Mouse (Mus musculus) inflammation-experienced regulatory T-cells, adult 6 months (primary cell): ENCODE measurements around the gene Pip5k1c. TPM values are rescaled to one million over a fixed set of nuclear protein-coding genes. Genes with fewer than 3 reads are reported as not detected.

Experiments used
- ATAC-seq: one replicate; pipeline ENCODE4 v1.8.0; 2017
- polyA plus RNA-seq, 3 experiments: library from polyadenylated mRNA; unstranded; fragments of 100-300 nt; shearing (Covaris generic); gene quantifications; one replicate each; pipeline ENCODE4 v1.2.1; 2017

Pip5k1c gene
- polyA plus RNA-seq, 3 experiments from 2014 or later: 10.7 to 15.9 (median 14.4) TPM

DNA sequence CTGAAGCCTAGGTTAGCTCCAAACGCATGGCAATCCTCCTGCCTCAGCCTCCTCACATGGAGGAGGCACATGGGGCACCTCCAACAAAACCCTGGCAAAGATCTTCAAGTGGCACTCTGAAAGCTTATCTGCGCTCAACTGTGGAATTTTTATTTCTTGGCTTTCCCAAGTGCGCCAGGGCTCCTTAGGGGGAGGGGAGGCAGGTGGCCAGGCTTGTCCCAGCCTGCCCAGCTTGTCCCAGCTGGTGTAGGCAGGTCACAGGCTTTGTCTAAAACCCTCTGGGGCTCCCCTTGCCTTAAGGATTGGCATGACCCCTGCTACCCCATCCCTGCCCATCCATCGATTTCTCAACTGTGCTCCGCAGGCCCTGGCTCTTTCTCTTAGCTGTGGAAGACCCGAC lies 8.6 kb upstream of the Pip5k1c start:
- no peak for ATAC-seq

DNA sequence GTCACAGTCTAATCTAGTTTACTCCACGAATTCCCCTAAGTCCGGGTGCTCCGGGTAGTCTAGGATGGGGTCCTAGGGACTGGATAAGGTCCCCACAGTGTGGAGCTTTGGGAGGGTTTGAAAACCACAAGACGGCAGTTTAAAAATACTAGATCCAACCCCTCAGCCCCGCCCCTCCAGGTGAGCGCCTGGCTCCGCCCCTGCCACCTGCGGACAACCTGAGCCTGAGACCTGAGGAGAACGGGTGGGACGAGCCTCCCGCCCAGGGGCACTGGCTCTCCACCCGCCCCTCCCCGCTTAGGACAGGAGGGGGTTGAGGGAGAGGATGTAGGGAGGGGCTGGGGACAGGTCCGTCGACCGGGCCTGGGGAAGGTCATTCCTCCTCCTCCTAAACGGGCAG lies 8.0 kb upstream of the Pip5k1c start:
- no peak for ATAC-seq

DNA sequence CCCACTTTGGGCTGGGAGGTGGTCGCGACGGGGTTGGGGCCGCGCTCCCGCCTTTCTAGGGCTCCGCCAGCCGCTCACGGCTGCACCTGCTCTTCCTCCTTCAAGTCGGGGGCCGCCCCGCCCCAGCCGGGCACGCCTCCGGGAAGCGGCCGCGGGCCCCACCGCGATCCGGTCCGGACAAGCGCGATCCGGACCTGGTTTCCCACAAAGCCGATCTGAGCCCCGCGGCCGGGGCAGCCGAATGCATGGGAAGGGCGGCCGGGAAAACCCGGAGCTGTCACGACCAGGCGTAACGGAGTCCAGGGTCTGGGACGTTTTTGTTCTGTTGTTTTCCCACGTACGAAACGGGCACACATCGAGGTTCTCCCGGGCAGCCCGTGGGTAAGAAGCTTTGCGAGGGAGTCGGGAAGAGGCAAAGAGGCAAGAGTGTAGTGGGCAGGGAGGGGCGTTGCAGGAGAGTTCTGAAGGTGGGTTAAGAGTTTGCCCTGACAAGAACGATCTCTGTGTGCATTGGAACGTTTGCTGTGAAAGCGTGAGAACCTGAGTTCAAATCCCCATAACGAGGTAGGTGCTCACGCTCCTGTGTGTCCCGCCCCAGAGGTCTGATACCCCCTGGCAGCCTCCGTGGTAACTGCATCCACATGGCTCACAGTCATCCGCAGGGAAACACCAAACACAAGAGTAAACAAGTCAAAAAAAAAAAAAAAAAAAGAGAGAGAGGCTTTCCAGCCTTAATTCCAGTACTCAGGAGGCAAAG lies 6.9 kb upstream of the Pip5k1c start:
- ATAC-seq: peak; percentile 93

DNA sequence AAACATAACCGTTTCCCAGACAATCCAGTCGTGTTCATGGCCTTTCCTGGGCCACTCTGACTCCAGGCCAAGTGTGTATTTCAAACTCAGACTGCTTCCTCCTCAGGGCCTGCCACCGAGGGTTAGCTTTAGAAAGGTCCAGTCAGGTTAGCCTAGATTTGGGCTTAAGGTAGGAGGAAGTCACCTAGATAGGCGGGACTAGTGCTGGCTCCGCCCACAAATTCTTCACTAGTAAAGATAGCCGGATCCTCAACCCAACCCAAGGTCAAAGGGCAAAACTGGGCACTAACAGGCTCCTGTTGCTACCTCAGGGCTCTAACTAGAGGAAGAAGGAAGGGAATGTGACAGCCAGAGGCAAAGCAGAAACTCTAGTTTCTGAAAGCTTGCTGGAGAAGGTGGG lies 6.2 kb upstream of the Pip5k1c start:
- ATAC-seq: no peak

DNA sequence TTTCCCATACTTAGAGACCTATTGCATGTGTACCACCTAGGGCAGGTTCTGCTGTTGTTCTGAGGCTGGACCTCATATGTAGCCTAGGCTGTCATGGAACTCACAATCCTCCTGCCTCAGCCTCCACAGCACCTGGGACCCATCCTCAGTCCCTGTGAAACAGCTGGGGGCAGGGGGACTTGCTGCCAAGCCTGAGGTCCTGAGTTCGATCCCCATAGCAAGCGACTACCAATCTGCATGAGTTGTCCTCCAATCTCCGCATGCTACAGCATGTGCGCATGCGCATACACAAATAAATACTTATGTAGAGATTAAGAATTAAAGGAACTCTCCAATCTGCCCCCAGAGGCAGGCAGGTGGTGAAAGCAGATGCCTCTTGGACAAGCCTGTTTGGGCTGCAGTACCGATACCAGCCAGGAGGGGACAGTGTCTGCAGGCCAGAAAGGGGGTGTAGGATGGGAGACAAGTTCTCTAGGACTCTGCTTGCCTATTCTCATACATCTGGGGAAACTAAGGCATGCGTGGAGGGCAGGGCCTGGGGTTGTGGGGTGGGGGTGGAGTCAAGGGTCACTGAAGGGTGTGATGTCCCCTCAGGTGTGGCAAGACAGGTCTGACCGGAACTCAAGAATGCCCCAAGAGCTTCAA lies 5.1 kb upstream of the Pip5k1c start:
- ATAC-seq: no peak

DNA sequence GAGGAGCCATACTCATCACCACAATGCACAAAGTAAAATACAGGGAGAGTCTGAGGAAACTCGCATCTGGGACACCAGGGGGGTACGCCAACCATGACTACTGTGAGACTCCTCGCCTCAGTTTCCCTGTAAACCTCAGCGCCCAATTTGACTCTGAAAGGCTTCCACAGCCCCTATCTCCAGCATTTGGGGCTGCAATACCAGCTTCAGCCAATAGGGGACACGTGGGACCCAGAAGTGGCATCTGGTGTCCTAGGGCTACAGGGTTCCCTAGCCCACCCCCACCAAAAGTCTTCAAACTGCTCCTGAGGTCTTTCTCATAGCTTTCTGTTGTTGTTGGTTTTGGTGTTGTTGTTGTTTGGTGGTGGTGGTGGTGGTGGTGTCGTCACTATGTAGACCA lies 4.2 kb upstream of the Pip5k1c start:
- ATAC-seq: no peak

DNA sequence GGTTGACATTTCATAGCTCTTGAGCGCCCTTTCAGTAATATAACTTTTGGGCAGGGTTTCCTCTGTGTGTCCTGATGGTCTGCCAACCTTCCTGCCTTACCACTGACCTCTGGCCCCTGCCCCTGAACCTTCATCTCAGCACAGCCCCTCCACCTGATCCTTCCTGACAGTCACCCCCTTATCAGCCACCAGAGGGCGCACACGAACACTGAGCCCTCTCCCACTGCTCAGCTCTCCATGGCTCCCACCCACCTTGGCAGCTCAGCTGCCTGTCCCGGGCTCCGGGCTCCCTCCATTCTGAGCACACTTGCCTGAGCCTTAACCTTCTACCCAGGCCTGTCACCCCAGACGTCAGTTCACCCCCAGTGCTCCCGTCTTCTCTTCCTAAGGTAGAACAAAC lies 3.5 kb upstream of the Pip5k1c start:
- no peak for ATAC-seq

DNA sequence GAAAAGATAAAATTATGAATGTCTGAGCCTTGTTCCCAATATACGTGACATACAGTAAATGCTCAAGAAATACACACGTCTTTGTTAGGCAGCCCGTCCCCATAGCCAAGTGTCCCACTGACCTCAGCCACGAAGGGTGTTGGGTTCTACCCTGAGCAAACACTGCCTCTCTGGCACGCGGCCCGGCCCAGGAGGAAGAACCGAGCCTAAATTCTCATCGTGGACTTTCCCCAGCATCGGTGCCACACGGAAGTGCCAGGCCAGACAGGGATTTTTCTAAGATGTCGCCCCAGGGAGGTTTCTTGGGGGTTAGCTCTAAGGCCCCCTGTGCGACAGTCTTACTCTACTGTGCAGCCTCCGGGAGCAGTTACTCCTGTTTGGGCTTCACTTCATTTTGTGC lies 3.0 kb upstream of the Pip5k1c start:
- no peak for ATAC-seq

DNA sequence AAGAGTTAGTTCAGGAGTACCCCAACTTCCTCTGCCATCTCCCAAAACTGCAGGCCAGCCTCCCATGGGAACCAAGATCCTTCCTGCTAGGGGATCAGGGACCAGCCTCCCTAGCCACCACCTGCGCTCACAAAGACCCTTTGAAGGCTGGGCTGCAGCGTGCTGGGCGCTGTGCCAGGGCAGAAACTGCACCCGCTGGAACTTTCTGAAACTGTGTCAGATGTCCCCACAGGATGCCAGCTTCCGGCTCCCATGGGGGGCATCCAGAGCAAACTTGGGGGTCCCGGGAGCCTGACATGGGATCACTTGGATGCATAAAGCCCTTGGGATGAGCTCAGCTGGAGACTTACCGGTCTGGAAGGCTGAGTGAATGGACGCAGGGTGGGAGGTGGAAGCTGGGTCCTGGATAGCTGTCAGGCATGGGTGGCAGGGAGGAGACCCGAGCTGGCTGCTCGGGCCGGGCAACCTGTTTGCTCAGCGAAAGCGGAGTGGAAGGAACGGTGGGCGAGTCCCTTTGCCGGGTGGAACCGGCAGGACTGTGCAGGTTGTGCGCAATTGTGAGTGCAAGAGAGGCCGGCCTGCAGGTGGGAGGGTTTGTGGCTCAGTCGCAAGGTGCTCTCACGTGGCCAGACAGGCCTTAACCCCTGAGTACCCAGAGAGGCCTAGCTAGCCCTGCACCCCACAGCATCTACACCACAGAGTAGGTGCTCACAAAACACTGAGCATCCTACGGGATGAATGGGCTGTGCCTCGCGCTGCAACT lies 1.9 kb upstream of the Pip5k1c start:
- ATAC-seq: no peak

DNA sequence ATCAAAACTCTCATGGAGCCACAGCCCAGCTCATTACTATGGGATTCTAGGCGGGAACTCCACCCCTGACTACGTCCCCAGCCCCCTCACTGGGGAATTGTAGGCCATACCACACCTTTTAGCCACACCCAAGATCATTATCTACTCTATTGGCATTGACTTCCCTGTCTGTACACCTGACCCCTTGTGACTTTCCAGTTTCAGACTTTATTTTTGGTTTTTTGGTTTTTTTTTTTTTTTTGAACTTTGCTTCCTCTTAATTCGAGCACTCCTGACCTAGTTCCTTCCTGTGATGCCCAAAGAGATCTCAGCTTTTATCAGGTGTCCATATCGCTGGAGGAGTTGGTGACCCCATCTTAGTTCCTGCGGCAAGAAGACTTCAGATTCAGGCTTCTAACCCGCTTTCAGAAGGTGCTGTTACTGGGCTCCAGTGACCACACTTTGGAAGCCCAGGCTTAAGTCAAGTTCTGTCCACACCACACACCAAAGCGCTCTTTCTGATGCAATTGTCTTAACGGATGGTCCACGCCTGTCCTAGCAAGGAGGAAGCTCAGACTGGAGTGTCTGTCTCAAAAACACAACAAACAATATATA lies 1.2 kb upstream of the Pip5k1c start, which contains the start of gene Tjp3:
Gene Tjp3 (minus strand): TSS at position 71 of the 594 bp plus-strand sequence.
- ATAC-seq: no peak

DNA sequence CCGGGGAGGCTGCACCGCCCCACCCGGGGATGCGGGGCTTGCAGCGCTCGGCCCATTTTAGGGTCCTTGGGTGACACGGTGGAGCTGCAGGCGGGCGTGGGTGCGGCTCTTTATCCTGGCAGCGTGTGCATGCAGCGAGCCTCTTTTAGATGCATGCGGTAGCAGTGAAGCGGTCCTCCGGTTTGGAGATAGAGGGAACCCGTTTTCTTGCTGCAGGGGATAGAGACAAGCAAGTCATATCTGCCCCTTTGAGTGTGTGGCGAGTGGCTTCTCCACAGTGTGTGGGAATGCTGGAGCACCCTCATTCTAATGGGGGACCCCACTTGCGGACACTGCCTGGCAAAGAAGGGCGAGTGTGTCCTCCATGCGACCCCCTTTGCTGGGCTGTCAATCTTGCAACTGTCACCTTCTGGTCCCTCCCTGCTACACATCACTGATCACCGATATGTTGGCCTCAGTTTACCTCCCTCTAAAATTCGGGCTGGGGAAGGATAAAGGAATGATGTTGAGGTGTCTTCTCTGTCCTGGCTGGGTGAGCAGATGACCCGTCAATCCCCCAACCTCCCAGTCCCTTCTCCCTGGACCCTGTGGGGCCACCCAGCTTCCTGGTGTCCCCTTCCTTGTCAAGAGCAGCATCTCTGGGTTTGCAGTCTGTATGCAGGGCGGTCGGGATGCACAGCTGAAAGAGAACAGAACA lies 719 bp downstream of the Pip5k1c start:
- no peak for ATAC-seq

DNA sequence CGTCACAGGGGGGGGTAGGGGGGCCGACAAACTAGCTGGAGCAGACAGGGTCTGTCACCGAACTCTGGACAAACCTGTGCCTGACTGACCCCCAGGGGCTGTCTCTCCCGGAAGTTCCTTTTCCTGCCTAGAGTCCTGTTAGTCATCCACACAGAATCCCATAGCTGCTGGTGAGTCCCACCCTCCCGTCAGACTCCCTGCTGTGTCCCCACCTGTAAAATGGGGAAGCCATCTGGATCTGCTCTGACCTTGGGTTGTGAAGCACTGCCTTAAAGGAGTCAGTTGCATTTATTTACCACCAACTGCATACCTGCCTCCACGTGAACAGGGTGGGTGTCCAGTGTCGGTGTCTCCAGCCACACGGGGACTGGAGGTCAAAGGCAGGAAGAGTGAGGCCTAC lies 1.7 kb downstream of the Pip5k1c start:
- no peak for ATAC-seq

DNA sequence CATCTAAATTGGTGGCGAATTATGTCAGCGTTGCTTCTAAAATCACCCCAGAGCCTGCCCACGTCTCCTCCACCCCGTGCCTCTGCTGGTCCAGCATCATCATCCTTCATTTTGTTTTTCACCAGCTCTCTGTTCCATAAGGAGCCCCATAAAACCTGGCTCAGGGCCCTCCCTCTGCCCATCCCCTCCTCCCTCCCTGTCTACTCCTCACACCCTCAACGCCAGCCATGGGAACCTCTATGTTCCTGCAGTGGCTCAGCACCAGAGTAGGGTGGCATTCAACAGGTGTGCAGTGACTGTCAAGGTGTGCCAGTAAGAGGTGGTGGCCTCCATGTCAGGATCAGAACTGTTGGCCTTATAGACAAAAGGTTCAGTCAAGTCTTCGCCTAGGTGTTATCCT lies 2.4 kb downstream of the Pip5k1c start:
- no peak for ATAC-seq

DNA sequence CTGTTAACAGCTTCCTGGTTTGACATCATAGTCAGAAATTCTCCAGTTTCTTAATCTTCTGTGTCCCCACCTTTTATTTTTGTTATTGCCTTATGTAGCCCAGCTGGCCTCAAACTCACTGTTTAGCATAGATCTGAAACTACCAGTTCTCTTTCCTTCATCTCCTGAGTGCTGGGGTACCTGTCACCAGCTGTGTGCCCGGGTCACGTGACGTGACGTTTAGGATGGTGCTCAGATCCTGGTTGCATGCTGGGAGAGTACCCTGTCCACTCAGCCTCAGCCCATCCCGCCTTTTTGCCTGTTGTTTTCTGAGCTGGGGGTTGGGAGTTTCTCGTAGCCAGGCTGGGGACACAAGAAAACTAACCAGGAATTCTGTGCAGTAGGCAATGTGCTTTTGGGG lies 4.5 kb downstream of the Pip5k1c start:
- no peak for ATAC-seq

DNA sequence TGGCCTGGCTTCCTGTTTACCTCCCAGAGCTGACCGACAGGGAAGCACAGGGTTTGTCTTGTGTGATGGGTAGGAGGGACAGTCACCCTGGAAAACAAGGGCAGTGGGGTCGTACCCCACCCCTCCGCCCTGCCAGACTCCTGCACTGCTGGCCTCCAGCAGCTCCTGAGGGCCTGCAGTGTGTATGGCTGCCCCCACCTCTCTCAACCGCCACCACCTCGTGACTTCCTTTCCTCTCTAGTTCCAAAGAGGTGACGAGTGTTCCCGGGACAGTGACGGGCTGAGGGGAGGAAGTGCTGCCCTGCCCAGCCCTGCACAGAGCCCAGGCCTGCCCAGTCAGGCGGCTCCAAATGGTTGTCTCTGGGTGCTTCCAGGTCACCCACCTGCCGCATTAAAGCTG lies 5.1 kb downstream of the Pip5k1c start:
- peak; percentile 70 for ATAC-seq

DNA sequence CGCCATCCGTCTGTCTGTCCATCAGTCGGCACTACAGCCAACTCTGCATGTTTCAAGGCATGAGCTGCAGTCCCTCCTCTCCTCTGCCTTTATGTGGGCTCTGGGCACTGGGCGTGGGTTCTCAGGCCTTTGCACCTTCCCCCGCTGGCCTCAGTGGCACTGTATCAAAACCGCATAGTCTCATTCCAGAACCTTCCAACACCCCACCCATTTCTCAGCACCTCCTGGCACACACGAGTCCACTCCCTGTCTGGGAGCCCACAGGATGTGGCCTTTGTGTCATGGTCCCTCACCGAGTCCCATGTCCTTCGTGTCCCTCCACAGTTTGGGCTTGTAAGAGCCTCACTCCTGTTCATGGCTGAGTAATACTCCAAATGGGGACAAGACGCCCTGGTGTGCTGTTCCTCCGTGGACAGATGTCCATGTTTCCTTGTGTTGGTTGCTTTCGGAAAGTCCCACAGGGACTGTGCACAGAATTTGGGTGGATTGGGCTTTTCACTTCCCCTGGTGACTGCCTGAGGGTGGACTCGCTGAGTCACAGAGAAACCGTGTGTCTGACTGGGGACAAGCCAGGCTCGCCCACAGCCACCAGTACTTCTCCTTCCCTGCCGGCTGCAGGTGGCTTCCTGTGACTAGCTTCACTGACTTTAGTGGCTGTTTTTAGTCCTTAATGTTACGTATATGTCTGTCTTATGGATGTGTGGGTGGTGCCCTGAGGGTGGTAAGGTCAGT lies 5.8 kb downstream of the Pip5k1c start:
- peak; percentile 58 for ATAC-seq

DNA sequence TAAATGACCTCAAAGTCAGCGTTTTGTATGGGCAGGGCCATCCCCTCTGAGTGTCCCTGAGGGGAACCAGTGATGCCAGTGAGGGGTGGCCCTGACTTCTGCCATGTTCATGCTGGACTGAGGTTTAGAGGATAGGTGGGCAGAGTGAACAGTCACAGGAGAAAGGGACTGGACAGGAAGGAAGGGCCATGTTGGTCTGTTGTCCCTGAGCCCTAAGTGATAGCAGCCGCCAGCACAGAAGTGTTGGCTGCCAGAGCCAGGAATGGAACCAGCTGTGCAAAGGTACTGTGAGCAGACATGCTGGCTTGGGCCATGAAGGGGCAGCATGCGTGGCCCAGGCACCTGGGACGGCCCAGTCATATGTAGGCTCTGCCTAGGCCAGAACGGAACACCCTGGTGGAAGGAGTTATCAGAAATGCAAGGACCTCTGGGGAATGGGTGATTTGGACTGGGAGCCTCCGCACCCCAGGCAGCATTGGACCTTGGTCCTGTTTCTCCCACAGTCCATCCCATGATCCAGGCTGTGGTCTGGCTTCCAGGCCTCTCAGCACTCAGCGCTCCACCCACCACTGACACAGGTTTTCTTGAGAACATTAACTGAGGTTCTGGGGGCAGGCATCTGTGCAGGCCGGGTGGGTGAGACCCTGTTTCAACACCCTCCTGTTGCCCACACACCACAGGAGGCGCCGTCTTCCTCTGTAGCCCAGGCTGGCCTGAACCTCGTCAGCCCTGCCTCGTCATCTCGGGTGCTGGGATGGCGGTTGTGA lies 7.0 kb downstream of the Pip5k1c start:
- no peak for ATAC-seq

DNA sequence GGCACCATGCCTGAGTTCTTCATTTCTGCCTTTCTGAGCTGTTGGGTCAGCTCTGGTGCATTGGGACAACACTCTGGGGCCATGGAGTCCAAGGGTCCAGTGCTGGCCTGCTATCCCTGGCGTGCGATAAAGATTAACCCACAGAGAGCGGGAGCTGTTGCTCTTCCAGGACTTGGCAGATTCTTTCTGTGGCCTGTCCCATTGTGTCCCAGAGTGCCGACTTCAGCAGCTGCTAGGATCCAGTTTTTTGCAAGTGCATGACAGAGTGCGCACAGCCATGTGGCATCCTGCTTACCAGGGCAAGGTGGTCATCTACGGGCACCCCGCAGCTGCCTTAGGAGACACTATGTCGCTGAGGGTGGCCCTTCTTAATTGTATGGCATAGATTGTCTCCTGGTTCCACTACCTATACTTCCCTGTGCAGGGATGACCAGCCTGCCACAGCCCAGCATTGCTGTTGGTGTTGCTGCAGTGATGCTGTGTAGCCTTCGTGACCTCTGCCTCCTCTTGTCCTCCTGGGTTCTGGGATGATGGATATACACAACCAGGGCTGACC lies 7.7 kb downstream of the Pip5k1c start:
- no peak for ATAC-seq

DNA sequence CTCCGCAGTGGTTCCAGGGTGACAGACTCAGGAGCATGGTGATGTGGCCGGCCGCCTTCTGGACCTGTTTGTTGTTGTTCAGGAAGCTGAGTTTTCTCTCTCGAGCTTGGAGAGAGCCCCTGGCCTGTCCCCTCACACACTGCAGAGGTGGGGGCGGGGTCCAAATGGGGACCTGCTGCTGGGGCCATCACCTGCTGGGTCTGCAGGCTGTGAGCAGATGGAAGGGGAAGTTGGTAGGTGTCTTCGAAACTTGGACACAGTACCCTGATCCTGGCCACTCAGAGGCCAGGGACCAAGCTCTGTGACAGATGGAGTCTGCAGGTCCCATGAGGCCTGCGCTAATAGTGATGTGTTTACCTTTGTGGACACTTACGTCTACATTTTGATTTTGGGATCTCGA lies 8.6 kb downstream of the Pip5k1c start:
- ATAC-seq: no peak

DNA sequence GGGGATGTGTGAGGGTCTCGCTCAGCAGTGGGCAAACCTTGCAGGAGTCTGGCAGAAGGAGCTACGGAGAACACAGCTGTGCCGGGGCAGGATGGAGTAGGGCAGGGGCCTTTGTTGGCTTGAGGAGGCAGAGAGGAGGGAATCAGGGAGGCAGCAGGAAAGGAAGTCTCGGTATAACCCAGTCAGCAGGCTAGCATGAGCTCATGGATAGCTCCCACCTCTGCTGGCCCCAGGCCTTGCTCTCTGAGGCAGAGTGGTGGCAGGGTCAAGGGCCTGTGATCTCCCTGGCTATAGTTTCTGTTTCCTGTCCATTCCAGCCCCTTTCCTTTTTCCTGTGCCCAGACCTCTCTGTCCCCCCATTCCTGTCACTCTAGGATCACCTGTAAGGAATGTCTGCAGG lies 9.5 kb downstream of the Pip5k1c start:
- no peak for ATAC-seq

DNA sequence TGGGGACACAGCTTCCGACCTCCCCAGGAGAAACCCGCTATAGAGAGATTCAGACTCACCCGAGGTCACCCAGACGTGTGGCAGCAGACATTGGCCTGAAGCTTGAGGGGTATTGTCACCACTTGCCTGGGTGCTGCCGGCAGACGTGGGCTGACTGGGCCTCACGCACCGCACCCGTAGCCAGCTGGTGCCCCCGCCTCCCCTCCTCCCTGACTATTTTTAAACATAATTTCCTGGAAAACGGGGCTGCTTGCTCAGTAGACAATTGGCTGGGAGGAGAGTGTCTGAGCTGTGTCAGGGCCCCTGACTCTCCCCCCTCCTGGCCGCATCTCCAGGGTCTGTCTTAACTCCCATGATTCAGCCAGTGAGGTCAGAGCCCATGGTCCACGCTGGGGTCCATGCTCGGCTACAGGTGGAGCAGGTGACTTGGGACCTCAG lies 10.0 kb downstream of the Pip5k1c start:
- ATAC-seq: no peak
